Mouse (Mus musculus) neural tube, embryonic 10.5 days (tissue): ENCODE results near the gene Tmem120b.
A peak's percentile ranks its signal among the peaks of the same experiment; 100 is the strongest.

Source experiments
- DNase-seq: peaks from one replicate; pipeline ENCODE4 v3.0.0-alpha.2; 2017; ENCODE audit warnings: low spot score; ENCODE audit errors: extremely low spot score

The Tmem120b gene

DNA sequence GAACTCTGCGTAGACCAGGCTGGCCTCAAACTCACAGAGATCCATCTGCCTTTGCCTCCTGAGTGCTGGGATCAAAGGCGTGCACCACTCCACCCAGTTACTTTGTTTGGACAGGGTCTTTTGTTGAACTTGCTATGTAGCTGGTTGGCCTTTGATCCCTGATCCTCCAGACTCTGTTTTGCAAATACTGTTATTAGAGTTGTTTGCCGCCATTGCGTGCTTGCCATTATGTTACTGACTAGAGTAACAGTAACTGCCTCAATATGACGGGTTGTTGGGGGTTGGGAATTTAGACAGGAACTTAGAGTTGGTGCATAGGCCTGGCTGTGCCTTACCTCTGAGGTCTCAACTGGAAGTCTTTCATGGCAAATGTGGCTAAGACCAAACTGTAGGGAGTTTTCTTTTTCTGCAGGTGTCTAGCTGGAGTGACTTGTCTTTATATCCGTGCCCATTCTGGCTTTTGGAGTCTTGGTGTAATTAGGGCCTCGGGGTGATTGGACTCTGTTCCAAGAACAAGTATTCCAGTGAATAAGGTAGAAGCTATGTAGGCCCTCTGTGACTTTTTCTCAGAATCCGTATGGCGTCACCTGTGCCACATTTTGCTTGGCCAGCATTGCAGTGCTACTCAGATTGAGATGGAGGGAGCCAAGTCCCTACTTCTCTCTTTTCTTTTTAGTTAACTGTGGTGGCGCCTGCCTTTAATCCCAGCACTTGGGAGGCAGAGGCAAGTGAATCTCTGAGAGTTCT, 22.5 kb downstream of the Tmem120b start:
- no peak for DNase-seq

DNA sequence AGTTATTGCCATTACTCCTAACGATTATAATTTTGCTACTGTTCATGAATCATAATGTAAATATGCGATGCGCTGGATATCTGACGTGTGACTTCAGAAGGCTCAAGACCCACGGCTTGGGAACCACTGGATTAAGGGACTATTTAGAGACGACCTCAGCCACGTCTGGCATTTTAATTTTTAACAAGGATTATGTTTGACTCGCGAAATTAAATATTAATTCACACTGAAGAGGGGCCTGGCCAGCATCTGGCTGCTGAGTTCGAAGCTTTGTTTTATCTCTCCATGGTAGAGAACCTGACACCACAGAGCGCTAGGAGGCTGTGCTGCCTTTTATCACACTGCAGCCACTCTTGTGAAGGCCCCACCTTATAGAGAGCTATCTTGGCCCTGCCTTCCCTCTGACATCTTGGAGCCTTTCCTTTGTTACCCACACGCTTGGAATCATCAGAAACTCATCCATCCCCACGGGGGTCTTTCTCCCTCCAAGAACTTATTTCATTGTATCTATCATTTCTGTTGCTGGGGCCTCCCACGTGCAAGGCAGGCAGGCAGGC, 24.9 kb downstream of the Tmem120b start:
- no peak for DNase-seq

DNA sequence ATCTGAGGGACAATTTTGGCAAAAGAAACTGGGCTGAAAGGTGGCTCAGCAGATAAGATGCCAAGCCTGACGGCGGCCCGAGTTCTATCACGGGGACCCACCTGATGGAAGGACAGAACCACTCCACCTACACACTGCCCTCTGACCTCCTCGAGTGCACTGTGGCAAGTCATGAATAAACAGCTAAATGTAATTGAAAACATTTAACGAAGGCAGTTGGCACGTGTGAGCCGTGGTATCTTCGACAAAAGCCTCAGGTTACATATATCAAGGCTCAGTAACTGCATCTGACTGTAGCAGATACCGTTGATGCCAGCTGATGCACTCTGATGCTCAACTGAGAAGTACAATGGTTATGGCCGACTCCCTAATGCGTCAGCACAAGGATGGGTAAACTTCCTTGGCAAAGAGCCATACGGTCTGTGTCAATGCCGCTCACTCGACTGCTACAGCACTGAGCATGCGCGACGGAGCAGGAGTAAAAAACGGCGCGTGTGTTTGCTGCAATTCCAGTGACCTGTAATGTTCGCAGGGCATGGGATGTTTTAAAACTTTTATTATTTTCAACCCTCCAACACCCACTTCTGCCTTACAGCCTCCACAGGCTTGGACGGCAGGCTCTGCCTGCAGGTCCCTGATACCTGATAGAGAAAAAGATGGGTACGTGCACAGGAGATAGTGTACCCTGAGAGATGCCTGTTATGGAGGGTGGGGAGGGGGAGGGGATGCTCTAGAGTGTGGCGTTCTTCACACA, 26.2 kb downstream of the Tmem120b start:
- DNase-seq: no peak

DNA sequence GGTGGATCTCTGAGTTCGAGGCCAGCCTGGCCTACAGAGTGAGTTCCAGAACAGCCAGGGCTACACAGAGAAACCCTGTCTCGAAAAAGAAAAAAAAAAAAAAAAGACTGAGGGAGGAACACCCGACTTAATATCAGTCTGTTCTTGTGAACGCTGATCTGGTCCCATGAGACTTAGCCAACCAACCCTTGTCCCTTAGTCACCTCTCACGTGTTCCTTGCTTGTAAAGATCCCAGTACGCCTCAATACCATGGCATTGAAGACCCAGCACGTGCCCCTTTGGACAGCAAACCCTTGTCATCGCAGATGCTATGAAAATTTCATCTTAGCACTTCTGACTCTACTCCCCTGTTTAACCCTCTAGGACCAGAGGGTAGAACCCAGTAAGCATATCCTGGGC, 28.1 kb downstream of the Tmem120b start:
- no peak for DNase-seq

- no peak for DNase-seq
Measured at GRCm38 (mm10) chr5:123098487-123098886, 30.3 kb downstream of the Tmem120b start.

- DNase-seq: no peak
Measured at GRCm38 (mm10) chr5:123102376-123102775, 34.2 kb downstream of the Tmem120b start.

- no peak for DNase-seq
Measured at GRCm38 (mm10) chr5:123103556-123103955, 35.3 kb downstream of the Tmem120b start.

GRCm38 (mm10) chr5:123104769-123105168, 36.6 kb downstream of the Tmem120b start:
- no peak for DNase-seq

DNA sequence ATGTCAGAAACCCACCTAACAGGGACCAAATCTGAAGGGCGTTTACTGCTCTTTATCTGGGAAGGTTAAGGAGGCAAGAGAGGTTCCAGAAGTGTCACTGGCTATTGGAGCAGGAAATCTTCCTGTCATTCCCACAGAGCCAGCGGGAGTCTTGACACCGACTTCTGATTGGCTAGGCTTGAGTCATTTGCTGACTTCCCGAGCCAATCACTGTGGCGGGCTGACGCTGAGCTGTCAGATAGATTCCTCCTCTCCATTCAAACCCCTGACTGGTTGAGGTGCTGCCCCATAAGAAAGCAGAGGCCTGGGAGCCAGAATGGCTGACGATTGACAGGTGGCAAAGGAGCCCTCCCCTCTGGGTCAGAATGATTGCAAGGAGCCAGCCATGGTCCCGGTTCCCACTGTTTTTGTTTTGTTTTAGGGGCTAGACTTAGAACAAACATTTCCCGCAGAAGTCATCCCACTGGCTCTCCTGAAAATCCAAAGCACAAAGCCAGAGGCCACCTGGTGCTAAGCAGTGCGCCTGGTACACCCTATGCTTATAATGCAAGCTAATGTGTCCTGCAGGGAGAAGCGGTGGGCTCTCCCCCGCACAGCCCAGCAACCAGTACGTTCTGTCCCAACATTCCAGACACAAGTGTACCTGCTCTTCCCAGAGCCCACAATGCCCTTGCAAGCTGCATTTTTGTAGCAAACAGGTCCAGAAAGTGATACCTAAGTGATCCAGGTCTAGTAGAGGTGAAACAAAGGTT, 41.4 kb downstream of the Tmem120b start:
- no peak for DNase-seq

- no peak for DNase-seq
Measured at GRCm38 (mm10) chr5:123110296-123110721, 42.1 kb downstream of the Tmem120b start.

DNA sequence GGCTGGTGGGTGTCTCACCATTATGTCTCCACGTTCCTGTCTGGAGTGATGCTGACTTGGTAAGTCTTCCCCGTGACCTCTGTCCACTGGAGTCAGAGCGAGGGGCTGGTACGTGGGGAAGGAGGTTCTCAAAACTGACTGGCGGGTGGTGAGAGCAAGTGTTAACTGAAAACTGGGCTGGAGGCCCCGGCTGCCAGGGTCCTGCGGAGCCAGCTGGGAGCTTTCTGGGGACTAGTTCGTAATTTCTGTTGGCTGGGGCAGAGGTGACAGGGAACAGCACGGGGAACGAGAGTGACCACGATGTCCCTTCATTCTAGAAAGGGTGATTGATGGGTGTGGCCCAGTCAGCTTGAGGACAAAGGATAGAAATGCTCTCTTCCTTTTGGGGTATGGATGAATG, 45.9 kb downstream of the Tmem120b start:
- DNase-seq: no peak

GRCm38 (mm10) chr5:123114924-123115323, 46.7 kb downstream of the Tmem120b start:
- peak; percentile 30 for DNase-seq

DNA sequence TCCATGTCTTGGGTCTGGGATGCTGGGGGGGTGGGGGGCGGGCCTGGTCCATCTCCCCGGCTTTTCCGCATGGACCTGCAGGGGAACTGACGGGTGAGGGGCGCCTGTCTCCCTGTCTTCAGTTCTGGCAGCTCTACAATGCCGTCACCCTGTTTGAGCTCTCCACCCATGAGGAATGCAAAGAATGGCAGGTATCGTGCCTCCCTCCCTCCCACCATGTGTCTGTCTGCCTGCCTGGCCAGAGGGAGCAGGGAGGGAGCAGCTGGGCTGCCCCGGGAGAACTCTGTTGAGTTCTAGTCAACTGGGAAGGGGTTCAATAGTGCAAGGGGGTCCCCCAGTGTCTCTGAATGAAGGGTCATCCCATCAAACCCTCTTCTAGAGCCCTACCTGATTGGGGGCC, 47.9 kb downstream of the Tmem120b start:
- DNase-seq: no peak

GRCm38 (mm10) chr5:123117257-123117656, 49.0 kb downstream of the Tmem120b start:
- DNase-seq: peak; percentile 82

GRCm38 (mm10) chr5:123117773-123118172, 49.6 kb downstream of the Tmem120b start:
- DNase-seq: no peak

GRCm38 (mm10) chr5:123118826-123119225, 50.6 kb downstream of the Tmem120b start:
- DNase-seq: no peak

- DNase-seq: no peak
Measured at GRCm38 (mm10) chr5:123120624-123121215, 52.5 kb downstream of the Tmem120b start.

DNA sequence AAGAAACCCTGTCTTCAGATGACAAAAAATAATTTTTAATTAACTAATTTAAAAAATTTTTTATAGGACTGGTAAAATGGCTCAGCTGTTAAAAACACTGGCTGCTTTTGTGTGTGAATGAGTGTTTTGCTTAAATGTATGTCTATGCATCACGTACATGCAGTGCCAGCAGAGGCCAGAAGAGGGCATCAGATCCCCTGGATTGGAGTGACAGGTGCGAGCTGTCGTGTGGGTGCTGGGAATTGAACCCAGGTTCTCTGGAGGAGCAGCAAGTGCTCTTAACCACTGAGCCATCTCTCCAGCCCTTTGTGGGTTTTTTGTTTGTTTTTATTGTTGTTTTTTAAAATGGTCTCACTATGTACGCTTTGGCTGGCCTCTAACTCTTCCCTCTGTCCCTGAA, 54.0 kb downstream of the Tmem120b start:
- DNase-seq: no peak

- no peak for DNase-seq
Measured at GRCm38 (mm10) chr5:123125105-123125504, 56.9 kb downstream of the Tmem120b start.

DNA sequence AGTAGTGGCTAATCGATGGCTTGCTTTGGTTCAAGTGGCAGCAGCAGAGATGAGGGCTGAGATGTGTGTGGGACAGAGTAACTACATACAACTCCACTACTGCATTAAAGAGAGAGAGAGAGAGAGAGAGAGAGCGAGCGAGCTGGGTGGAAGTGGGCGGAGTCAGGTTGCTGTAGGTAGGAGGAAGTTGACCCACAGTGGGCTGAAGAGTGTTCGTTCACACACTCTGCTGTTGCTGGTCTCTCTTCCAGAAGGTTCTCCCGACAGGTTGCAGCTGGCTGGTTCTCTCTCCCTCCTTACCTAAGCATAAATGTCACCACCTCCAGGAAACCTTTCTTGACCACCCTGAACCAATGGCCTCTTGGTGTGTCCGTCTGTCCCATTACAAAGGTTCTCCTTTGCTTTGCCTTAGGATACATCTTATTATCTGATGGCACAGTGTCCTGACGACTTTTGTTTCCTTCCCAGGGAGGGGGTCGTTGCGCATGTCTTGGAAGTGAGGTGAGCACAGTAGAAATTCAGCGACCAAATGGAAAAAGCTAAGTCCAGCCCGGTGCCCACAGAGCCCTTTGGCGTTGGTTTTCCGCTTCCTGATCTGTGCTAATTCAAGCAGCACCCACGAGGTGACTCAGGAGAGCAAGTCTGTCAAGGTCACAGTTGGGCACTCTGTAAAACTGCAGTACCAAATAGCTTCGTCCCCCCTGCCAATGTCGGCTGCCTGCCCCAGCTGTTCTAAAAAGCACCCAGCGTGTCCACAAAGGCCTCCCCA, 57.6 kb downstream of the Tmem120b start:
- DNase-seq: no peak

DNA sequence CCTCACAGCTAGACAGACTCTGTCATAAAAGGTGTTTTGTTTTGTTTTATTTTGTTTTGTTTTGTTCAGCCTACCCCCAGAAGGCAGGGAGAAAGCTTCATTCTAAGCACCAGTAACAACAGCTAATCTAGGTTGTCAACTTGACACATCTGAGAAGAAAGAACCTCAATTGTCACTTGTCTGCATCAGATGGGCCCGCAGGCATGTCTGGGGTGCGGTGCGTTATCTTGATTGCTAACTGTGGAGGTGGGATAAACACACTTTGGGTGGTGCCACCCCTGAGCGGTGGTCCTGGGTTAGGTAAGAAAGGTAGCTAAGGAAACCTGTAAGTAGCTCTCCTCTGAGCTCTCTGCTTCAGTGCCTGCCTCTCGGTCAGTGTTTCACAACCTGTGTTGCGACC, 58.8 kb downstream of the Tmem120b start:
- DNase-seq: no peak
